Mouse (Mus musculus): ENCODE data around the gene Tubb3.
"Not testable (repeated sequence)": the region's sequence is repeated elsewhere in the genome, so short reads cannot be mapped to it uniquely, and the experiment has no call there.

The Tubb3 gene

DNA sequence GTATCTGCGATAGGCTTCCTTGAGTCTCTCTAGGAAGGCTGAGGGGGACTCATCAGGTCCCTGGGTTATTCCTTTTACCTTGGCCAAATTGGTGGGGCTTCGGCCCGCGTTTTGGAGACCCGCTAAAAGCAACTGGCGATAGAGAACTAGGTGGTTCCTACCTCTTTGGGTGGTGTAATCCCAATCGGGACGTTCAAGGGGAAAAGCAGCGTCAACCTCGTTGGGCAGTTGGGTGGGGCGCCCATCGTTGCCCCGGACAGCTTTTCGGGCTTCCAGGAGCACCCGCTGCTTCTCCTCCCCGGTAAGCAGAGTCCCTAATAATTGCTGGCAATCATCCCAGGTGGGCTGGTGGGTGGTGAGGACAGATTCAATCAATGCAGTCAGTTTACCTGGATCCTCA is 21.2 kb downstream of the Tubb3 start:
- DNase-seq: no peak

DNA sequence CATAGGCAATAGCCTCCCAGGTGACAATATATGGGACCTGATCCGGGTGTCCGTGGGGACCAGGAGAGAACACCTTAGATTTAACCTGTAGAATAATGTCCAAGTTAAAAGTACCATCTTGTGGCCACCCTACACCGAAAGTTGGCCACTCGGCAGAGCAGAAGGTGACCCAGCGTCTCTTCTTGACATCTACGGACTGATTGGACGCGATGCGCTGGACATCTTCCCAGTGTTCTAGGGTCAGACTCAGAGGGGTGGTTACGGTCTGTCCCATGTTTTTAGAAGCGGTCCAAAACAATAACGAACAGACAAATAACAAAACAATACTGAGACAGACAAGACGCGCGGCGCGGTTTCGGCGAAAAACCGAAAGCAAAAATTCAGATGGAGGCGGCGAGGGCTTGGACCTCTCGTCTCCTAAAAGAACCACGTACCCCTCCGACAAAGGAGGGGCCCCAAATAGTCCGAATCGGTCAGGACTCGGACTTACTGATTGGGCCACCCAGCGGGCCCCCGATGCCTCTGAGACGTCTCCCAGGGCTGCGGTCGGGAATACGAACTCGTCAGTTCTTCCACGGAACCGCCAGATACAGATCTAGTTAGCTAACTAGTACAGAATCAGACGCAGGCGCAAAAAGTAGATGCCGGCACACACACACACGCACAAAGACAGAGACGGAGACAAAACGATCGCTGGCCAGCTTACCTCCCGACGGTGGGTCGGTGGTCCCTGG is 22.2 kb downstream of the Tubb3 start:
- not testable (repeated sequence) for DNase-seq

DNA sequence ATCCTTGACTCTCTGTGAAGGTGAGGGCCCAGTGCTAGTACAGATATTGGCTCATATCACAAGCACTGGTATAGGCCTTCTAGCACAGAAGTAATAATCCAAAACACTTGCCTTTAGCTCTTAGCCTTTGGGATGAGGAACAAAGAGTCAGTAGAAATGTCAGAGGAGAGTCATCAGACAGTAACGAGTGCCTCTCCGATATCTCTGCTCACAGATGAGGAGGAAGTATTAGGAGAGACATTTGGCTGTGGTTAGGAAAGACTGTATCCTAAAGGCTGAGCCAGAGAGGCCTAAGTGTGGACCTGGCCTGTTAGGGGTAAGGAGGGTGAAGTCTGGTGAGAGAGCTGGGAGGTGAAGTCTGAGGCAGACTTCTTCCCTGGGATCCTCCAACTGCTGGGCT is 30.6 kb downstream of the Tubb3 start:
- DNase-seq: no peak

DNA sequence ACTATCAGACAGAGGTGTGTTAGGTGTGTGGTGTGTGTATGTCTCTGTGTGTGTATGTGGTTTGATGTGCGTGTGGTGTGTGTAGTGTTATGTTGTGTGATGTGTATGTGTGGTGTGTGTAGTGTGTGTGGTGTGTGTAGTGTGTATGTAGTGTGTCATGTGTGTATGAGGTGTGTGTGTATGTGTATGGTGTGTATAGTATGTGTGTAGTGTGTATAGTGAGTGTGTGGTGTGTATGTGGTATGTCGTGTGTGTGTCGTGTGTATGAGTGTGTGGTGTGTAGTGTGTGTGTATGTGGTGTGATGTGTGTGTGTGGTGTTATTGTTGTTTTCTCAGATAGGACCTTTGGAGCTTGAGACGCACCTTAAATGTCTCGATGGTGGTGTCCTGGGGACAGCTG is 31.1 kb downstream of the Tubb3 start:
- DNase-seq: no peak

DNA sequence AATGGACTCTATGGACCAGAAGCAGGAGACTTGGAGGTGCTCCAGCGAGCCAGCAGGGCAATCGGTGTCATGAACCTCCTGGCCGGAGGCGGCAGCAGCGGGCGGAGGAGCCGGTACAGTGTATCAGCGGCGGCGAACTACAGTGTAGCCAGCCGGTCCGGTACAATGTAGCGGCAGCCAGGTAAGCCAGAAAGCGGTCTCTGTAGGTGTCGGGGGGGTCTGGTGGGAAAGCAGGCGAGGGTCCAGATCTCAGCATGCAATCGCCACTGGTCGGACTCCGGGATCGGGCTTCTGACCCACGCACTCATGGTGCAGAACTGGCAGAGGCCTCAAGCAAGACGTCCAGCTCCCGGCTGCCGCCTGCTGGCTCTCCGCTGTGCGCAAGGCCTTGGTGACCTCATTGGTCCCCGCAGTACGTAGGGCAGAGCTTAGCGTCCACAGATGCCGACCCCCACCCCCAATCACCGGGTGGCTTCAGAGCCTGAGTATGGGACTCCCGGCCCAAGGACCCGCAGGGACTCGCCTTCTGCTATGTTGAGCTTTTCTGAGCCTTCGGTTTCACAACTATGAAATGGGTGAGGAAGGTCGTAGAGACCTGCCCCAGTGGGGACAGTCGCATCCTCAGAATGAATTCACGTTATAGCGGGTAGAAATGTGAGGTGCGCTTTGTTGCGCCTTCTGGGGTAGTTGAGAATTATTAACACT is 31.8 kb downstream of the Tubb3 start:
- peak; percentile 96 to 99 for DNase-seq

DNA sequence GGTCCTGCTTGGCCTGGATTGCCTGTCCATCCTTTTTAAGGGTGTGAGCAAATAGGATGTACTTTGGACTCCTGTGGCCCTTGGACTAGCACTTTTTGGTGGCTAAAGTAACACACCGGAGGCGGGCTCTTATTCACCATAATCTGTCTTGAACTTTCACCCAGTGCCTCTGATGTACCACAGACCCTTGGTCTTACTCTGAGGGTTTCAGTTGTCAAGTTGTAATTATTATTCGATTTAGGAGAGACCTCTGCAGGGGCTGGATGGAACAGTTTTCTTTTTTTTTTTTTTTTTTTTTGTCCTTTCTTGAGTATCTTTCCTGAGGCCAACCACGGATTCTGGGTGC is 32.3 kb downstream of the Tubb3 start:
- DNase-seq: no peak

DNA sequence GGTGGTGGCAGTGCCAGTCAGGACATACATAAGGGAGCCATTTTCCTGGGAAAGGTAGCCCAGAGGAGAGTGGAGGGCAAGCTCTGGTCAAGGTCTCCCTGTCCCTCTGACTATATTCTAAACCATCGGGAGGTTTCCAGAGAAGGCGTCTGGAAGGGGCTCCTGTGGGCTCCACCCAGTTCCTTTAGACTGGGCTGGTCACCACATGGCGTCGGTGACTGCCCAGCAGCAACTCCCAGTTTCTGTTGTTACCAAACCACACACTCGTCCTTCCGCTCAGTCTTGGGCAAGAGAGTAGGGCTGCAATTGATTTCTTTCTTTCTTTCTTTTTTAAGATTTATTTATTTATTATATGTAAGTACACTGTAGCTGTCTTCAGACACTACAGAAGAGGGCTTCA is 32.9 kb downstream of the Tubb3 start:
- DNase-seq: no peak

DNA sequence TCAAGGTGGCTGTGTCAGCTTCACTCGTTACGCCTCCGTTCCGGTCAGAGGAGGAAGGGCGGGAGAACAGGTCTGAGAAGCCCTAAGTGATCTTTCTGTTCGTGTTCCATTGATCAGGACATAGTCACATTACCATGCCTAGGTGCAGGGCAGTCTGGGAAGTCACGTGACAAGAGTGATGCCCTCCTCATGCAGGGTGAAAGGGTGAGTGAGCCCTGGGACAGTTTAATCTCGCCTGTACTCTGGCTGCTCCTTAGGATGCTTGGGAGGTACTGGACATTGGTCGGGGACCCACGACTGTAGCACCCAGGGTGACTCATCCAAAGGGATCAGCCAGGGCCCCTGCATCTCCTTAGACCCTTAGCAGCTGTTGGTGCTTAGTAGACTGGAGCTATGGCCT is 34.8 kb downstream of the Tubb3 start:
- DNase-seq: no peak

DNA sequence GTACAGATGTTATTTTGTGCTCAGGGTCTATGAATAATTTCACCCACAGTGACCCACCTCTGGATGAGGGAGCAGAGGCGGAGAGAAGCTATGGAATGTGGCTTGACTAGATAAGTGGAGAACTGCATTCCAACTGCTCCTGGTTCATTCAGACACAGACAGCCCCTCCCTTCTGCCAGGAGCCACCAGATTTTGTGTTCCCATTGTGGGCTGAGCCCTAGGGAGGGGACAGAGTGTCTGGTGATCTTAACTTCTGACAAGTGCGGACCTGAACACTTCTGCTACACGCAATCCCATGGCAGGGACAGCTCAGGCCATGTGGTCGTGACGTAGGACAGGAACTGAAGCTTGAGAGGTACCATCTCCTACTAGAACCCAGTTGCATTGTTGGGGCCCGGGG is 35.6 kb downstream of the Tubb3 start:
- no peak for DNase-seq

DNA sequence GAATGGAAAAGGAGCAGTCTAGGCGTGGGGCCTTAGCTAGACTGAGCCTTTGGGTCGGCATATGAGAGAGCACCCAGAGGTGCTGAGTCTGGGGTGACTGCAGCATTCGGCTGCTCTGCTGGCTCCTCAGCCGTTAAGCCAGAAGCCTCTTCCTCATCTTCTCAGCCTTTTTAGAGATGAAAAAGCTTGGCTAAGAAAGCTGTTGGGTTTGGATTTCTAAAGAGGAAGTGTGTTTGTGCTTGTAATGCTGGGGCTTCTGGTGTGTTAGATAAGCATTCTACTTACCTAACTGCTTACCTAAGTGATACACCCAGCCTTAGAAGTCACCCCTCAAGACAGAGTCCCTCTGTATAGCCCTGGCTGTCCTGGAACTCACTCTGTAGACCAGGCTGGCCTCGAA is 39.6 kb downstream of the Tubb3 start:
- DNase-seq: no peak

DNA sequence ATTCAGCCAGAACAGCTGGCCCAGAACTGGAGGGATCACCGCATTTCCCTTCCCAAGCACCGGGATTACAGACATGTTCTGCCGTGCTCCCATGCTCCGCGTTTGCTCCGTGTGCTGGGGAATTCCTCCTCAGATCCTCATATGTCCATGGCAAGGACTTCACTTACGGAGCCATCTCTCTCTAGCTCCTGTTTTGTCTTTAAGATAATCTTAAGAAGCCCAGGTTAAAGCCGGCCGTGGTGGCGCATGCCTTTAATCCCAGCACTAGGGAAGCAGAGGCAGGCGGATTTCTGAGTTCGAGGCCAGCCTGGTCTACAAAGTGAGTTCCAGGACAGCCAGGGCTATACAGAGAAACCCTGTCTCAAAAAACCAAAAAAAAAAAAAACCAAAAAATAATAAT is 40.5 kb downstream of the Tubb3 start:
- not testable (repeated sequence) for DNase-seq

DNA sequence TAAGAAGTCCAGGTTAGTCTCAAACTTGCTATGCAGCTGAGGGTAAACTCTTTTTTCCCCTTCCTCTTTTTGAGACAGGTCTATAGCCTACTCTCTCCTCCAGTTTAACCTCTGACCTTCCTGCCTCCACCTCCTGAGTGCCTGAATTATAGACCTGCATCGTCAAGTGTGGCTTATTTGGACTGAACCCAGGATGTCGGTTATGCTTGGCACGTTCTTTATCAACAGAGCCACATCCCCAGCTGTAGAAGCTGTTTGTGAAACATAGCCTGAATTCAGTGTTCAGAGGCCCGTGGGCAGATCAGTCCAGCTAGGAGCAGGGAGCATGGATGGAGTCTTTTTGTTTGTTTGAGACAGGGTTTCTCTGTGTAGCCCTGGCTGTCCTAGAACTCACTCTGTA is 40.9 kb downstream of the Tubb3 start:
- DNase-seq: no peak

DNA sequence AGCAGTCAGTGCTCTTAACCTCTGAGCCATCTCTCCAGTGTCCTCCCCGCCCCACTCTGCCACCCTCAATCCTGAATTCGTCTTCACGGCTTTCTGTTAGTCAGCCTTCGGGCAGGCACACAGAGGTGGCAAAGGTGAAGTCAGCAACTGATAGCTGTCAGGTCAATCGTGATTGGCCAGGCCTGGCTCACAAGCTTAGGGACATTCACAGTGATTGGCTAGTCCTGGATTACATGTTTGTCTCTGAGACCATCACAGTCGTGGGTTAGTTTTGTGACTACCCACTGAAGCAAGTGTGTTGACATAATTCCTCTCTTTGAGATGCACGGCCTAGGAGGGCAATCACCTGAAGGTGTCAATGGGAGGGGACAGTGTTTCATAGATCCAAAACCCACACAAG is 42.1 kb downstream of the Tubb3 start:
- DNase-seq: no peak

DNA sequence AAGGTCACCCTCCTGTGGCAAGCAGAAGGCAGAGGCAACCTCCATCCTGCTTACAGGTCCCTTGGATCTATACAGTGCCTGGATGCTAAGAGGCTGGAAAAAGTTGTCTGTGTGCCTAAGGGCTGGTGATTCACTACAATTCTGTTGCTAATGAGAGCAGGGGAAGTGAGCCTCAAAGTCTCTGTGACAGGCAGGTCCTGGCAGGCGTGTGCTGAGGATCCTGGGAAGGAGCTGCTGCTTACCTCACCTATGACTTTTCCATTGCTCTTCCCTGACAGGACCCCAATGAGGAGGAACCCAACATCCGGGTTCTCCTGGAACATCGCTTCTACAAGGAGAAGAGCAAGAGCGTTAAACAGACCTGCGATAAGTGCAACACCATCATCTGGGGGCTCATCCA is 42.7 kb downstream of the Tubb3 start:
- no peak for DNase-seq

DNA sequence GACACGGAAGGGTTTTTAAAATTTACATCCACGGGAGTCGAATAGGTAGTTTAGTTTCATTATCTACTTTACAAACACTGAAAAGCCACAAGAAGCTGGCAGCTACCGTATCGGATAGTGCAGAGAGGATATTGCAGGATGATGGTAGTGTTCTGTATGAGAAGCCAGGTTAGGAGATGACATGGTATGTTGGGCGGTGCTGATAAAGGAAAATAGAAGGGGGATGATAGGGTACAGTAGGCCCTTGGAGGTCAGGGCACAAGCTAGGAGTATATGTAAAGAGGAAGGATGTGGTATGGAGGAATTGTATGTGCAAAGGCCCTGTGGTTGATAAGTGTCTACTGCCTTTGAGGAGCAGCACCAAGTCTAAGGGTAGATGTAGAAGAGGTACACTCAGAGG is 43.3 kb downstream of the Tubb3 start:
- no peak for DNase-seq

DNA sequence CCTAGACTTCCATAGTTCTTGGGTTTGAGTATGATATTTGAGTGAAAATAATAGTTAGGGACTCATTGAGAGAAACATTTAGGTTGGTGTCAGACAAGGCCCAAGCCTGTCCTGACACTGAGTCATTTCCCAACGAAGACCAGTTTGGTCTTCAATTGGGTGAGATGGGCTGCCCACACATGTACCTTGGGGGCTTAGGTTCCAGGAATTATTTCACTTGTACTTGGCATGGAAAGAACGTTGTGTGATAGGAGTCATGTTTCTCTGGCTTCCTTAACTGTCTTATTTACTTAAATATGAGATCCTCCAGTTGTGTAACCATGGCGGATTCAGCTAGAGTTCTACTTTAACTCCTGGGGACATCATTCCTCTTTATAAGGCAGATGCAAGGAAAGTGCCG is 52.4 kb downstream of the Tubb3 start:
- no peak for DNase-seq

DNA sequence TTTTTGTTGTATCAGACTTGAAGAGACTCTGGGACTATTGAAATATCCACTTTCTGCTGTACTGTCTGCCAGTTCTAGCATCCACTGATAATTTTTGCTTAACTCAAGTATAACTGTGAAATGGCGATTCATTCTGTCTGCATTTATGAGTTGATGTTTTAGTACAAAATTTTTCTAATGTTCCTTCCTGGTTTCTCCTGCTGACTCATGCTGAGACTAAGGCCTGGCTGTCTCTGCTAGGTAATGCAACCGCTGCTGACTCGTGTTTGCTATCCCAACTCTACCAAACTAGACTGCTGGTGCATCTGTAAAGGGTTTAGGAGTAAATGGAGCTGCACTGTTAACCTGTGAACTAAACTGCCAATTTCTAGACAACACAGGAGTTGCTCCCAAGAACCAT is 56.3 kb downstream of the Tubb3 start:
- DNase-seq: no peak
